Mouse (Mus musculus) megakaryocyte, embryonic 14.5 days (primary cell): ENCODE measurements at regions not wholly inside any gene's neighbourhood (a gene's known extent, or its start where the extent isn't known, plus 50 kb on each side); places are given as distances from the start of the nearest gene placed in this dataset.

Experiments
- FLI1 ChIP-seq: IDR thresholded peaks from 2 replicates; pipeline ENCODE4 v1.6.1; 2012; ENCODE audit warnings: low read length, inconsistent platforms, mixed read lengths
- GATA1 ChIP-seq: IDR thresholded peaks from 3 replicates; pipeline ENCODE4 v1.6.1; 2012; ENCODE audit warnings: mixed read lengths, low read length, inconsistent platforms, borderline replicate concordance

DNA sequence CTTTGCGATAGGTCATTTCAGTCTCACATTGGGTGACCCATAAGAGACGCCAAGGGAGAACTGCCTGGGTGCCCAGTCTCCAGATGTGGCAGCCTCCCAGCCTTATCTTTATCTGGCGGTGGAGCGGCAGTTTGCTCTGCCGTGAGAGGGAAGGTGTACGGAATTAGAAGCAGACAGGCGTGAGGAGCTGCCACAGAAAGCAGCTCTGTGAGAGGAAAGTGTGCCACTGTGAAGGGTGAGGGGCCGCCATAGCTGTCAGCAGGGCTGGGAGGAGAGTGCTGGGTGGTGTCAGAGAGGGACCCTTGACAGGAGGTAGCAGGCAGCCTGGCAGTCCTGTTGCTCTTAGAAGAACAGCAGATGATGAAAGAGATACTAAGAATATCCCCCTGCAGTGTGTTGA is 375.0 kb downstream of the Cdh26 start:
- TF ChIP-seq GATA1 (no peak), FLI1 (no peak)
